Mouse (Mus musculus) hindbrain, postnatal 0 days (tissue): ENCODE measurements around the gene Rnf225. TPM values are rescaled to one million over a fixed set of nuclear protein-coding genes. Genes with fewer than 3 reads are reported as not detected.
A peak's percentile ranks its signal among the peaks of the same experiment; 100 is the strongest.
"Not testable (repeated sequence)": the region's sequence is repeated elsewhere in the genome, so short reads cannot be mapped to it uniquely, and the experiment has no call there.

Experiments used
- ATAC-seq: fragments of 200-750 bp; cut with Nextera tagmentation; 2 replicates; pipeline ENCODE4 v1.8.0; 2017; ENCODE audit warnings: mild to moderate bottlenecking, moderate TSS enrichment, moderate library complexity
- DNase-seq: peaks from one replicate; pipeline ENCODE4 v3.0.0-alpha.2; 2015; ENCODE audit warnings: low spot score
- H3K27ac ChIP-seq: fragments of 300-500 bp; sonication (generic); 2 replicates; pipeline ENCODE4 v1.5.1; 2014; ENCODE audit warnings: mild to moderate bottlenecking
- H3K27me3 ChIP-seq: fragments of 300-500 bp; sonication (generic); 2 replicates; pipeline ENCODE4 v1.6.1; 2014; ENCODE audit warnings: low read length, mixed read lengths; ENCODE audit not compliant: insufficient read depth
- H3K36me3 ChIP-seq: fragments of 300-500 bp; sonication (generic); 2 replicates; pipeline ENCODE4 v1.6.1; 2014; ENCODE audit warnings: low read length, mixed read lengths; ENCODE audit not compliant: insufficient read depth
- H3K4me1 ChIP-seq: fragments of 300-500 bp; sonication (generic); 2 replicates; pipeline ENCODE4 v1.6.1; 2014; ENCODE audit warnings: antibody characterized with exemption, low read length, mixed read lengths; ENCODE audit not compliant: insufficient read depth
- H3K4me2 ChIP-seq: fragments of 300-500 bp; sonication (generic); 2 replicates; pipeline ENCODE4 v1.6.1; 2014; ENCODE audit warnings: low read depth, mild to moderate bottlenecking, low read length, moderate library complexity, mixed read lengths
- H3K4me3 ChIP-seq: fragments of 300-500 bp; sonication (generic); 2 replicates; pipeline ENCODE4 v1.5.1; 2014; ENCODE audit warnings: low read length
- H3K9ac ChIP-seq: fragments of 300-500 bp; sonication (generic); replicated peaks from 2 replicates; pipeline ENCODE4 v1.6.1; 2014; ENCODE audit warnings: mild to moderate bottlenecking, low read length, moderate library complexity, mixed read lengths
- H3K9me3 ChIP-seq: fragments of 300-500 bp; sonication (generic); 2 replicates; pipeline ENCODE4 v1.6.1; 2016; ENCODE audit warnings: low read length, mixed read lengths
- CTCF ChIP-seq: IDR thresholded peaks from 2 replicates; pipeline ENCODE4 v1.5.1; 2016; ENCODE audit warnings: antibody characterized with exemption, control low read depth, low read depth
- WGBS: fragments of 180-500 bp; shearing (Covaris S2); extraction: QIAGEN DNeasy Blood & Tissue Kit; methylation state at CpG from one replicate; pipeline ENCODE4 v1.1.7; 2014; 5-methylcytosine and 5-hydroxymethylcytosine counted together
- polyA plus RNA-seq: library from polyadenylated mRNA; unstranded; fragments of >200 nt; fragmentation: Nextera tagmentation; extraction: Ambion mirVana; gene quantifications from 2 replicates; pipeline ENCODE4 v1.2.1, GENCODE M21; 2015
- total RNA-seq: library from RNA; depleted of rRNA; stranded (reverse); fragments of >200 nt; gene quantifications from 2 replicates; pipeline ENCODE4 v1.2.3, GENCODE M21; 2014

Rnf225 gene
- total and polyA plus RNA-seq, 2 experiments from 2014 or later: 1.1 to 2.5 TPM

GRCm38 (mm10) chr7:12910181-12910668 is 17.0 kb upstream of the Rnf225 start:
- H3K36me3 ChIP-seq: peaks cover 31% of the 10 kb centered on the region
- peak overlapping the region; percentile 50 for H3K9ac ChIP-seq
- H3K4me2 ChIP-seq: peak overlapping the region; percentile 66
- H3K27ac ChIP-seq: peak overlapping the region; percentile 92
- no peaks in the 10 kb centered on the region for H3K27me3 ChIP-seq
- DNase-seq (peak; percentile 79), ATAC-seq (peak; percentile 91)
- TF ChIP-seq CTCF: no peak
- no peaks in the 10 kb centered on the region for H3K9me3 ChIP-seq
- H3K4me3 ChIP-seq: peak overlapping the region; percentile 49
- H3K4me1 ChIP-seq: no peaks in the 10 kb centered on the region; the same call in 1 of the 2 replicates
- WGBS: 6% methylated on average over 19 of the region's 19 CpGs

- Histone ChIP-seq H3K27ac (no peak overlapping the region), H3K4me2 (no peak overlapping the region), H3K27me3 (no peaks in the 10 kb centered on the region), H3K9me3 (no peaks in the 10 kb centered on the region), H3K4me1 (no peaks in the 10 kb centered on the region; the same call in 1 of the 2 replicates), H3K36me3 (peaks cover 3% of the 10 kb centered on the region; the same call in 1 of the 2 replicates), H3K9ac (no peak overlapping the region), H3K4me3 (no peak overlapping the region)
- TF ChIP-seq CTCF: peak; percentile 62
- peak; percentile 38 for DNase-seq
- no peak for ATAC-seq
Observed at GRCm38 (mm10) chr7:12913556-12913955, 13.7 kb upstream of the Rnf225 start.

DNA sequence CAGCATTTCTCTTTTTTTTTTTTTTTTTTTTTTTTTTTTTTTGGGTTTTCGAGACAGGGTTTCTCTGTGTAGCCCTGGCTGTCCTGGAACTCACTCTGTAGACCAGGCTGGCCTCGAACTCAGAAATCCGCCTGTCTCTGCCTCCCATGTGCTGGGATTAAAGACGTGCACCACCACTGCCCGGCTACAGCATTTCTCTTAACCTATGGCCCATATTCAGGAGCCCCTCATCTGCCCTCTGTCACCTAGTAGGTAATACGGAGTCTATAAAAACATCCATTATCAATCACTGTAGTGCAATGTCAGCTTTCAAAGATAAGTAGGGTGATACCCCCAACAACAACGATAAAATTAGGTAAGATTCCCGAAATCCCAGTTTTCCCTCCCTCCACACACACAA is 6.7 kb upstream of the Rnf225 start:
- WGBS: 91% methylated on average over 7 of the region's 8 CpGs

DNA sequence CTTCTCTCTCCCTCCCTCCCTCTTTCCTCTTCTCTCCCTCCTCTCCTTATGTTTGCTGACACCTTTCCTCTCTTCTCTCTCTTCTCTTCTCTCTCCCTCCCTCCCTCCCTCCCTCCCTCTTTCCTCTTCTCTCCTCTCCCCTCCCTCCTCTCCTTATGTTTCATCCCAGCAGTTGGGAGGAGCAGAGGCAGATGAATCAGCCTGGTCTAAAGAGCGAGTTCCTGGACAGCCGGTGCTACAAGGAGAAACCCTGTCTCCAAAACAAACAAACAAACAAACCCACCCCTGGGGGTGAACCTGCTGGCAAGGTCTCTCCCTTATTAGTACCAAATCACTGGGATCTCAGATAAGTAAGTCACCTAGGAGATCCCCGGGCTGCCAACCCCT is 5.9 kb upstream of the Rnf225 start:
- DNase-seq (no peak), ATAC-seq (peak; percentile 18)
- no peak for TF ChIP-seq CTCF
- peaks cover 25% of the 10 kb centered on the region for H3K36me3 ChIP-seq
- H3K9me3 ChIP-seq: no peaks in the 10 kb centered on the region
- H3K4me1 ChIP-seq: peaks cover 10% of the 10 kb centered on the region
- peak overlapping the region; percentile 74 for H3K9ac ChIP-seq
- WGBS: 1% methylated on average over 3 of the region's 3 CpGs
- peak overlapping the region; percentile 88 for H3K4me2 ChIP-seq
- peak overlapping the region; percentile 81 for H3K4me3 ChIP-seq
- H3K27ac ChIP-seq: peak overlapping the region; percentile 97
- no peaks in the 10 kb centered on the region for H3K27me3 ChIP-seq

More for the DNA sequence above, 6.7 kb upstream of the Rnf225 start:
- ATAC-seq, H3K4me2 ChIP-seq, H3K27ac ChIP-seq, H3K9me3 ChIP-seq, H3K4me3 ChIP-seq, H3K27me3 ChIP-seq, H3K9ac ChIP-seq, DNase-seq, H3K4me1 ChIP-seq: not testable (repeated sequence)
- peaks cover 16% of the 10 kb centered on the region for H3K36me3 ChIP-seq

DNA sequence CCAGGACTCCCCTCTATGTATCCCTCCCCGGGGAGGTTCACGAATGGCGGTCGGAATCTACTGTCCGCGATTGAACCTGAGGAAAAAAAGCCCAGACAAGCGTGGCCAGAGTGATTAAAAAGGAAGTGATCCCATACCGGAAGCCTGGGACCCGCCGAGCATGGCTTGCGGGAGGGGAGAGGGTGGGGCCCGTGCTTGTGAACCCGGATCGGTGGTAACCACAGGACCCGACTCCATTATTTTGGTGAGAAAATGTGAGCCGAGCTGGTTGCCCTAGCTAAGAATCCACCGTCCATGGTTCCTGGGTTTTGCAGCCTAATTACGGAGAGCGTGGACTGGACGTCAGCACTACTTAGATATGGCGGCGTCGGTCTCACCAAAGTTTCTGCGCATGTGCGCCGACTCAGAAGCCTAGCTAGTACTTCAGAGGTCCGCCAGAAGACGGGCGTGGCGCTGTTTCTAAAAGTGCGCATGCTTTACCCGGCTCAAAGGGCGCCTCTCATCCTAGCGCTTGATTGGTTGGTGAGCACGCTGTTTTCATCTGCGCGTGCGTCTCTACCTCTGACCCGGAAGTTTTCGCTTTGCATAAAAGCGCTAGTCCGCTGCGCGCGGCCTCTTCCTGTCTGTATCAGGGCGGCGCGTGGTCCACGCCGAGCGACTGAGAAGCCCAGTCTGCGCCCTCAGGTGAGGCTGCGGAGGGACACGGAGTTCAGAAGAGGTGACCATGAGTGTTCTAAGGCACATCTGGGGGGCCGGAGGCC is 5.3 kb upstream of the Rnf225 start, which contains the start of gene Rps5:
Rps5 (plus strand) TSS at position 586 of the 761 bp plus-strand sequence.
- Histone ChIP-seq H3K9ac (peak within 1 kb of the TSS; percentile 74), H3K36me3 (peaks cover 30% of the 10 kb centered on the region), H3K9me3 (no peaks in the 10 kb centered on the region), H3K27me3 (no peaks in the 10 kb centered on the region), H3K4me1 (peaks cover 10% of the 10 kb centered on the region), H3K4me3 (peak within 1 kb of the TSS; percentile 81), H3K4me2 (peak within 1 kb of the TSS; percentile 94), H3K27ac (peak within 1 kb of the TSS; percentile 97)
- peak; percentile 98 for ATAC-seq
- peak; percentile 100 for DNase-seq
- WGBS: under 1% methylated on average over 55 of the region's 55 CpGs
- TF ChIP-seq CTCF: peak; percentile 88

DNA sequence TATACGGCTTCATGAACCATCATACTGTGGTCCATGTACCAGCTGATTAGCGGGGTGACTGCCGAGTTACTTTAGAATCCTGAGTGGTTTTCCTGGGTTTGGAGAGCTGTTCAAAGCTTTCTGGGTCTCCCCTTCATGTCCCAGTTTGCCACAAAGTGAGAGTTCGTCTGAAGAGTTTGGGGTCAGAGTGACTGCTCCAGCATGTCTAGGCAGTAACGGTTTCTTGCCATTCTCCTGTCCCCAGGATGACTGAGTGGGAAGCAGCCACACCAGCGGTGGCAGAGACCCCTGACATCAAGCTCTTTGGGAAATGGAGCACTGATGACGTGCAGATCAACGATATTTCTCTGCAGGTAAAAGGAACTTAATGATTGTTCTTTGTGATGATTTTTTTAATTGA is 4.5 kb upstream of the Rnf225 start:
- peak overlapping the region; percentile 94 for H3K4me2 ChIP-seq
- peaks cover 32% of the 10 kb centered on the region for H3K36me3 ChIP-seq
- no peaks in the 10 kb centered on the region for H3K27me3 ChIP-seq
- no peak for TF ChIP-seq CTCF
- peak overlapping the region; percentile 62 for H3K9ac ChIP-seq
- peak overlapping the region; percentile 46; the same call in 1 of the 2 replicates for H3K27ac ChIP-seq
- H3K9me3 ChIP-seq: no peaks in the 10 kb centered on the region
- H3K4me1 ChIP-seq: peaks cover 10% of the 10 kb centered on the region
- no peak for ATAC-seq
- WGBS: 2% methylated on average over 8 of the region's 8 CpGs
- DNase-seq: no peak
- H3K4me3 ChIP-seq: peak overlapping the region; percentile 81

GRCm38 (mm10) chr7:12926316-12926715 is 900 bp upstream of the Rnf225 start:
- no peaks in the 10 kb centered on the region for H3K9me3 ChIP-seq
- 64% methylated on average over 7 of the region's 7 CpGs for WGBS
- peaks cover 32% of the 10 kb centered on the region for H3K36me3 ChIP-seq
- no peak overlapping the region for H3K27ac ChIP-seq
- H3K4me2 ChIP-seq: no peak overlapping the region
- no peak overlapping the region for H3K9ac ChIP-seq
- DNase-seq (peak; percentile 45), ATAC-seq (no peak)
- H3K27me3 ChIP-seq: no peaks in the 10 kb centered on the region
- TF ChIP-seq CTCF: no peak
- H3K4me3 ChIP-seq: no peak overlapping the region
- H3K4me1 ChIP-seq: peaks cover 12% of the 10 kb centered on the region
